Mouse (Mus musculus): Measurements from ENCODE around the gene Fbxw2.
A peak's percentile ranks its signal among the peaks of the same experiment; 100 is the strongest.

Gene Fbxw2

DNA sequence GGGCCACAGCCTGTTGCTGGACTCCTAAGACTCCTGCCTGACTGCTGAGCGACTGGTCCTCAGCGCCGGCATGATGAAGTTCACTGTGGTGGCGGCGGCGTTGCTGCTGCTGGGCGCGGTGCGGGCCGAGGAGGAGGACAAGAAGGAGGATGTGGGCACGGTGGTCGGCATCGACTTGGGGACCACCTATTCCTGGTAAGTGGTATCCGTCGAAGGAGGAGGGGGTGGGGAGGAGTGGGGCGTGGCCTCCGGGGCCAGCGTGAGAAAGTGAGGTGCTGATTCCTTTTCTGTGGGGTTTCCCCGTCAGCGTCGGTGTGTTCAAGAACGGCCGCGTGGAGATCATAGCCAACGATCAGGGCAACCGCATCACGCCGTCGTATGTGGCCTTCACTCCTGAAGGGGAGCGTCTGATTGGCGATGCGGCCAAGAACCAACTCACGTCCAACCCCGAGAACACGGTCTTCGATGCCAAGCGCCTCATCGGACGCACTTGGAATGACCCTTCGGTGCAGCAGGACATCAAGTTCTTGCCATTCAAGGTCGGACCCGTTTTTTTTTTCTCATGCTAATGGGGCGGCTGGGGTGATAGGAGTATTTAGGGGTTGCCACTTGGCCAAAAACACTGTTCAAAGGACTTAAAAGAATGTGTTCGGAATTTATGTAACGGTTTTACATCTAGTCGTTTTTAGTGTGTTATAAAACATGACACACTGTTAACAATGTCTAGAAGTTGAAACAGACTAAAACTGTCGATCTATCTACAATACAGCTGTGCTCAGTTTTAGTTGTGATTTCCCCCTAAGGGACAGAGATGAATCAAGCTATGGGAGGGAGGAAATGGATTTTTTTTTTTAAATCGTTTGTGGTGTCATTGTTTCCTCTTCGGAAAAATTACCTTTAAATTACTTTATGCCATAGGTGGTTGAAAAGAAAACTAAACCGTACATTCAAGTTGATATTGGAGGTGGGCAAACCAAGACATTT, 53.6 kb downstream of the Fbxw2 start:
- peak; percentile 78 for DNase-seq

DNA sequence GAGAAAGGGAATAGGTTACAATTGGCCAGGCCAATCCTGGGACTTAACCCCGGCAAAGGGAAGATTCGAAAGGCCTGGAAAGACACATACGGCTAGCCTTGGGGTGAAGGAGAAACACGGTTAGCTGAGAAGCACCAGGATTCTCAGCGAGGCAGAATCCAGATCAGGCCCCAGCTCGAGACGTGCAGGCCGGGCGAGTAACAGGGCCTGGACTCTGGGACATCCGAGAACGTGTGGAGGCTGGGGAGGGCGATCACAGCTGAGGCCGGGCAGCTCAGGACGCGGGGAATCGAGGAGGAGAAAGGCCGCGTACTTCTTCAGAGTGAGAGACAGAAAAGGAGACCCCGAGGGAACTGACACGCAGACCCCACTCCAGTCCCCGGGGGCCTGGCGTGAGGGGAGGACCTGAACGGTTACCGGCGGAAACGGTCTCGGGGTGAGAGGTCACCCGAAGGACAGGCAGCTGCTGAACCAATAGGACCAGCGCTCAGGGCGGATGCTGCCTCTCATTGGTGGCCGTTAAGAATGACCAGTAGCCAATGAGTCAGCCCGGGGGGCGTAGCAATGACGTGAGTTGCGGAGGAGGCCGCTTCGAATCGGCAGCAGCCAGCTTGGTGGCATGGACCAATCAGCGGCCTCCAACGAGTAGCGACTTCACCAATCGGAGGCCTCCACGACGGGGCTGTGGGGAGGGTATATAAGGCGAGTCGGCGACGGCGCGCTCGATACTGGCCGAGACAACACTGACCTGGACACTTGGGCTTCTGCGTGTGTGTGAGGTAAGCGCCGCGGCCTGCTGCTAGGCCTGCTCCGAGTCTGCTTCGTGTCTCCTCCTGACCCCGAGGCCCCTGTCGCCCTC, 54.5 kb downstream of the Fbxw2 start, which contains the start of gene Hspa5:
TSS of gene Hspa5 (plus strand) at position 603 of the 859 bp plus-strand sequence.
- peak; percentile 99 for DNase-seq

DNA sequence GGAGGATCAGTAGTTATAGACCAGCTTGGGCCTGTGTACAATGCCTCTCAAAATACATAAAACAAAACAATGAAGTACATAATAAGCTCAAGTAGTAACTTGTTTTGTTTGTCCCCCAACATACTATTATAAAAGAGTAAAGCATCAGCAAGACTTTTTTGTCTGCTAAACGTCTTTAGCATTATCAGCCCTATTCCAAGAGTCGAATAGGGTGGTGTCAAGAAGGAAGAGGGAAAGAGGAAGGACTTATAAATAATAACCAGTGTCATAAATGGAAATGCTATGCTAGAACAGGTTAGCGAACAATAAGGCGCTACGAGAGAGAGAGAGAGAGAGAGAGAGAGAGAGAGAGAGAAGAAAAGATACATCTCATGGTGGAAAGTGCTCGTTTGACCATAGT, 55.2 kb downstream of the Fbxw2 start:
- no peak for DNase-seq

DNA sequence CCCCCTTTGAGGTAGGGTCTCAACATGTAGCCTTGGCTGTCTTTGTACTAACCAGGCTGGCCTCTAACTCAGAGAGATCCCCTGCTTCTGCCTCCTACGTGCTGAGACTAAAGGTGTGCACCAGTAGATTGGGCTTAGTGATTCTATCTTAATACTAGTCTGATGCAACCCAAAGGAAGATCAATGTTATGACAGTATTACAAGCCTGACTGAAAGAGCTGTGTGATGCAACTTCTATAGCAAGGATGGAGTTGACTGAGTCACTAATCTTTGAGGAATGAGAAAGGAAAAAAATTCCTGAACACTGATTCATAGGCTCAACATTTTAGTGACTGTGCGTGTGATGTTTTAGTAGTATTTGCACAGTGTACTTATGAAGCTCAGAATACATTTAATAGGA, 56.1 kb downstream of the Fbxw2 start:
- DNase-seq = no peak

DNA sequence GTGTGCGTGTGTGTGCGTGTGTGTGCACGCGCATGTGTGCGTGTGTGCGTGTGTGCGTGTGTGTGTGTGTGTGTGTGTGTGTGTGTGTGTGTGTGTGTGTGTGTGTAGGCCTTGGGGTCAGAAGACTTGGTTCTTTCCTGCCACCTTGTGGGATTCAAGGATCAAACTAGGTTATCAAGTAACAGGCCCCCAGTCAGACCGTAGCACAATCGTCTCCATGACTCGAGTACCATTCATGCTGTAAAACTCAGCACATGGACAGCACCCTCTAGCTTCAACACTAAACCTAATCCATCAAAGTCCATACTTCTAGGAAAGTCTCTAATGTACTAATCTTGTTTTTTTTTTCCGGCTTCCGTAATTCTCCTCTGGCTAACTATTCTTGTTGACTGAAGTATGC, 61.3 kb downstream of the Fbxw2 start:
- no peak for DNase-seq

DNA sequence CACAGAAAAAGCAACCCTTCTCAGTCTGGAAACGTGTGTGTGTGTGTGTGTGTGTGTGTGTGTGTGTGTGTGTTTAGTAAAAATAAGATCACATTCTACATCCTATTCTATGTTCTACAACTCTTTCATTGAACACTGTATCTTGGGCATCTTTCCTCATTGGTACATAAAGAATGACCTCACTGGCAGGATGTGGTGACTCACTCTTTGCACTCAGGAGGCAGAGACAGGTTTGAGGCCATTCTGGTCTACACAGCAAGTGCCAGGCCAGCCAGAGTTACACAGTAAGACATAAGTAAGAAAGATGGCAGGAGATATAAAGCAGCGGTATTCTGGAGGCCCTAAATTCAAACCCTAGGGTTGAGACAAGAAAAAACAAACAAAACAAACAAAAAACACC, 63.2 kb downstream of the Fbxw2 start:
- no peak for DNase-seq

DNA sequence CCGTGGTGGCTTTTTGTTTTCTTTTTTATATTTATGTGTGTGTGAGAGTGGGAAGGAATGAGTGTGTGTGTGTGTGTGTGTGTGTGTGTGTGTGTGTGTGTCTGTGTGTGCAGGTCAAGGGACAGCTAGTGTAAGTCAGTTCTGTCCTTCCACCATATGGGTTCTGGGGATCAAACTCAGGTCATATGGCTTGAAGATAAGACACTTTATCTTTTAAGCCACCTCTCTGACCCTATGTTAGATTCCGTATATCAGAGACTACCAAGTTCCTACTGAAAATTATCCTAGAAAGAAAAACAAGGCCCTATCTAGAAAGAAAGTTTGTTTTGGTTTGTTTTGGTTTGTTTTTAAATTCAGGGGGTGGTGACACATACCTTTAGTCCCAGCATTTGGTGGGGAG, 63.9 kb downstream of the Fbxw2 start:
- DNase-seq = no peak

DNA sequence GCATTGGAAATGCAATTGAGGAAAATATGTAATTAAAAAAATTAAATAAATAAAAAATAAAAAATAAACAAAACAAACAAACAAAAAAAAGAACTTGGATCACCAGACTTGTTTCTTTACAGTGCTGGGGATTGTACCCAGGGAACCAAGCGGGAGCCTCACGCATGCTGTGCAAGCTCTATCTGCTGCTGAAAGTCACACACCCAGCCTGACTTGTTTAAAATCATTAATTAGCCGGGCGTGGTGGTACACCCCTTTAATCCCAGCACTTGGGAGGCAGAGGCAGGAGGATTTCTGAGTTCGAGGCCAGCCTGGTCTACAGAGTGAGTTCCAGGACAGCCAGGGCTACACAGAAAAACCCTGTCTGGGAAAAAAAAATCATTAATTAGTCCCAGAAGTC, 64.8 kb downstream of the Fbxw2 start:
- peak; percentile 41 for DNase-seq

DNA sequence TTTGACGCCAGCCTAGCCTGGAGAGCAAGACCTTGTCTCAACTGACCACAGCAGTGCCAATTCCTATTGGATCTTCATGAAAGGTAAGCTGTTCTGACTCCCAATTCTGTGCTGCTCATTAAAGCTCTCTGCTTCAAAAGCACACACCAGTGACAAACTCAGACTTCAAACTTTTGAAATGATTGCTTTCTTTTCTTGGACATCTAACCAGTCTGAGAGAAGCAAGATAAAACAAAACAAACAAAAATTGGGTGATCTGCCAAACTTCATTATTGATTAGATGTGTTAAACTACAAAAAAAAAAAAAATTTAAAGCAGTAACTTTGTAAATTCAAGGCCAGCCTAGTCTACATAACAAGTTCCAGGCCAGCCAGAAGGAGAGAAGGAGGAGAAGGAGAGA, 68.8 kb downstream of the Fbxw2 start:
- DNase-seq = no peak

DNA sequence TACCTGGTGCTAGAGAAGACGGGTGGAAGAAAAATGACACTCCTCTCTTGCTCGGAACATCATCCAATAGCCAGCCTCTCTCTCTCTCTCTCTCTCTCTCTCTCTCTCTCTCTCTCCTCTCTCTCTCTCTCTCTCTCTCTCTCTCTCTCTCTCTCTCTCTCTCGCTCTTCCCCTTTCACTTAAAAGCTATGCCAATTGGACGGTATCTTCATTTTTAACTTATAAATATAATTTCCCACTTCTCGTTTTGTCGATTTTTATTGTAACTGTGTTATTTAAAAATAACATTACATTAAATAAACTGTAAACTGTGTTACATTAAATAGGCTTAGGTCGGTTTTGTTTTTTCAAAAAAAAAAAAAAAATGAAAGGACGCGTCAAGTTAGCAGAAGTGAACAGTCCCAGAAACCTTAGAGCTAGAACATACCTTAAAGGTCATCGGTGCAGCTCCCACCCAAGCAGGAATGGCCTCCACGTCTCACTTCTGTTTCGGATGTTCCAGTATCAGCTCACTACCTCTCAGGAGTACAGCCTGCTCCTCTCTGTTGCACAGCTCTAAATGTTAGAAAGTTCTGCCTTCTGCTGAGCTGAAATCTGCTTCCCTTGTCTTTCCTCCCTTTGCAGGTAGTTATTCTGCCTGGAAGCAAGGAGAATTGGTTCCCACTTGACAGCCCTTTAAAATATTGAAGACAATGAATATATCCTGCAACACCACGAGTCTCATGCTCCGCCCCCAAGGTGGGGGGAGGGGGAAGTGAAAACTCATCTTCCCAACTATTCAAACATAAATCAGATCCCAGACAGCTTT, 71.4 kb downstream of the Fbxw2 start, which contains the start of gene Gapvd1:
TSS of gene Gapvd1 (minus strand) at position 682 of the 808 bp plus-strand sequence.
- peak; percentile 76 for DNase-seq
